Mouse (Mus musculus): ENCODE data around the gene Uba2. TPM values are rescaled to one million over a fixed set of nuclear protein-coding genes. Genes with fewer than 3 reads are reported as not detected.

The Uba2 gene
- 91.6 and 110 TPM in 2 replicates for polyA plus RNA-seq (2015; fragmentation: Nextera tagmentation; extraction: Ambion mirVana)

GRCm38 (mm10) chr7:34169454-34169853 lies at the start of gene Uba2:
Gene Uba2, minus strand, starts transcription at chr7:34169599.

GRCm38 (mm10) chr7:34196132-34197128 lies 27.0 kb upstream of the Uba2 start, which contains the start of gene Pdcd2l:
Gene Pdcd2l, minus strand, starts transcription at chr7:34196661.

GRCm38 (mm10) chr7:34133117-34133762 lies 36.2 kb downstream of the Uba2 start, which contains the start of gene Wtip:
Gene Wtip, minus strand, starts transcription at chr7:34133268.

GRCm38 (mm10) chr7:34094911-34095481 lies 74.4 kb downstream of the Uba2 start, which contains the start of gene Scgb1b30:
Gene Scgb1b30, plus strand, starts transcription at chr7:34095431.

Other genes starting within 250 kb of the Uba2 start
- not detected in 2 replicates for gene Scgb2b26, start 224.6 kb downstream of the Uba2 start, polyA plus RNA-seq (2015; fragmentation: Nextera tagmentation; extraction: Ambion mirVana)
- not detected in 2 replicates for gene Scgb2b27, start 155.7 kb downstream of the Uba2 start, polyA plus RNA-seq (2015; fragmentation: Nextera tagmentation; extraction: Ambion mirVana)
- gene Scgb1b27, start 148.1 kb downstream of the Uba2 start, polyA plus RNA-seq (2015; fragmentation: Nextera tagmentation; extraction: Ambion mirVana), result not detected in 2 replicates
- not detected in 2 replicates for gene Scgb1b30, start 74.2 kb downstream of the Uba2 start, polyA plus RNA-seq (2015; fragmentation: Nextera tagmentation; extraction: Ambion mirVana)
- 7.6 and 7.7 TPM in 2 replicates for gene Wtip, start 36.3 kb downstream of the Uba2 start, polyA plus RNA-seq (2015; fragmentation: Nextera tagmentation; extraction: Ambion mirVana)
- gene Pdcd2l, start 27.1 kb upstream of the Uba2 start, polyA plus RNA-seq (2015; fragmentation: Nextera tagmentation; extraction: Ambion mirVana), result 51.6 and 55.0 TPM in 2 replicates
- gene Gpi1, start 60.7 kb upstream of the Uba2 start, polyA plus RNA-seq (2015; fragmentation: Nextera tagmentation; extraction: Ambion mirVana), result 167 and 200 TPM in 2 replicates
- not detected in 2 replicates for gene Gm6096, start 81.4 kb upstream of the Uba2 start, polyA plus RNA-seq (2015; fragmentation: Nextera tagmentation; extraction: Ambion mirVana)
- 29.2 and 31.1 TPM in 2 replicates for gene 4931406P16Rik, start 144.0 kb upstream of the Uba2 start, polyA plus RNA-seq (2015; fragmentation: Nextera tagmentation; extraction: Ambion mirVana)
- gene Lsm14a, start 223.7 kb upstream of the Uba2 start, polyA plus RNA-seq (2015; fragmentation: Nextera tagmentation; extraction: Ambion mirVana), result 46.0 and 64.8 TPM in 2 replicates